Comparison of ENCODE assay signal across 11 mouse cellular contexts in genomic region chr13:40709321-40710061, GRCm38 (mm10). TPM values are rescaled to one million over a fixed set of nuclear protein-coding genes. Genes with fewer than 3 reads are reported as not detected.
A peak's percentile ranks its signal among the peaks of the same experiment; 100 is the strongest.
DNase-seq lines count a peak whose midpoint lies in the region; ATAC-seq lines count a peak whose summit lies in the region.
"Had no signal": no experiment of that assay in that cellular context is flagged by ENCODE, and none has a peak within 500 bp of the region (broad histone marks: within the 10 kb centered on the region; RNA-seq: fewer than 3 reads in every experiment).

No protein-coding gene starts in this region.

- H3K36me3 ChIP-seq in embryonic facial prominence, embryonic 11.5 days (replicated peaks; ENCODE audit: control insufficient read depth, insufficient read depth, low read depth, low read length) = no peaks in the 10 kb centered on the region
- H3K36me3 ChIP-seq in forebrain, embryonic 13.5 days (ENCODE audit: poor library complexity, severe bottlenecking) = no peaks in the 10 kb centered on the region
- no peaks in the 10 kb centered on the region for H3K36me3 ChIP-seq in limb, embryonic 12.5 days
- H3K36me3 ChIP-seq in neural tube, embryonic 12.5 days = no peaks in the 10 kb centered on the region

- H3K4me3 ChIP-seq in embryonic facial prominence, embryonic 11.5 days (ENCODE audit: low read depth, low read length) = no peak overlapping the region
- no peak overlapping the region for H3K4me3 ChIP-seq in forebrain, embryonic 13.5 days
- peak overlapping the region; percentile 21 for H3K4me3 ChIP-seq in limb, embryonic 12.5 days (replicated peaks)
- peak overlapping the region; percentile 15; the same call in 1 of the 2 replicates for H3K4me3 ChIP-seq in neural tube, embryonic 12.5 days

- H3K9ac ChIP-seq in embryonic facial prominence, embryonic 11.5 days (replicated peaks; ENCODE audit: low read length) = no peak overlapping the region
- no peak overlapping the region for H3K9ac ChIP-seq in forebrain, embryonic 13.5 days
- 0 out of 2 replicates have a peak overlapping the region, but pooled peaks have one; percentile 27 for H3K9ac ChIP-seq in limb, embryonic 12.5 days (replicated peaks)
- H3K9ac ChIP-seq in neural tube, embryonic 12.5 days = peak overlapping the region; percentile 33; the same call in 1 of the 2 replicates

- H3K4me1 ChIP-seq in embryonic facial prominence, embryonic 11.5 days (ENCODE audit: control insufficient read depth, insufficient read depth, low read length) = peaks cover 3% of the 10 kb centered on the region; the same call in 1 of the 2 replicates
- peaks cover 25% of the 10 kb centered on the region for H3K4me1 ChIP-seq in forebrain, embryonic 13.5 days
- peaks cover 39% of the 10 kb centered on the region for H3K4me1 ChIP-seq in limb, embryonic 12.5 days (replicated peaks)
- H3K4me1 ChIP-seq in neural tube, embryonic 12.5 days = peaks cover 41% of the 10 kb centered on the region

- peak overlapping the region; percentile 26 for H3K4me2 ChIP-seq in embryonic facial prominence, embryonic 11.5 days (ENCODE audit: low read depth, low read length)
- peak overlapping the region; percentile 42 for H3K4me2 ChIP-seq in forebrain, embryonic 13.5 days
- H3K4me2 ChIP-seq in limb, embryonic 12.5 days = peak overlapping the region; percentile 49
- H3K4me2 ChIP-seq in neural tube, embryonic 12.5 days (replicated peaks) = peak overlapping the region; percentile 50

- 1% methylated on average over 21 of the region's 21 CpGs for WGBS in embryonic facial prominence, embryonic 11.5 days
- under 1% methylated on average over 21 of the region's 21 CpGs for WGBS in forebrain, embryonic 13.5 days
- 1% methylated on average over 21 of the region's 21 CpGs for WGBS in limb, embryonic 12.5 days
- WGBS in neural tube, embryonic 12.5 days = 1% methylated on average over 21 of the region's 21 CpGs

- peaks cover 37% of the 10 kb centered on the region for H3K27me3 ChIP-seq in embryonic facial prominence, embryonic 11.5 days (ENCODE audit: control insufficient read depth, insufficient read depth, low read length)
- peaks cover 99% of the 10 kb centered on the region for H3K27me3 ChIP-seq in forebrain, embryonic 13.5 days
- H3K27me3 ChIP-seq in limb, embryonic 12.5 days = peaks cover 87% of the 10 kb centered on the region
- H3K27me3 ChIP-seq in neural tube, embryonic 12.5 days (replicated peaks) = peaks cover 86% of the 10 kb centered on the region

- ATAC-seq in embryonic facial prominence, embryonic 11.5 days (replicated peaks; ENCODE audit: insufficient number of reproducible peaks, low FRiP score, low TSS enrichment, low read depth) = no peak
- ATAC-seq in forebrain, embryonic 13.5 days = peak; percentile 44
- 0 out of 2 replicates have a peak, but pooled peaks have one; percentile 2 for ATAC-seq in limb, embryonic 12.5 days (ENCODE audit: insufficient number of reproducible peaks, insufficient read depth, low FRiP score, low TSS enrichment, low read depth)
- ATAC-seq in neural tube, embryonic 12.5 days (ENCODE audit: low FRiP score, low read depth) = no peak
- ATAC-seq: lung, postnatal 0 days had no signal

- no peak overlapping the region for H3K27ac ChIP-seq in embryonic facial prominence, embryonic 11.5 days (replicated peaks; ENCODE audit: low read depth, low read length)
- no peak overlapping the region for H3K27ac ChIP-seq in forebrain, embryonic 13.5 days
- no peak overlapping the region for H3K27ac ChIP-seq in limb, embryonic 12.5 days
- 0 out of 2 replicates have a peak overlapping the region, but pooled peaks have one; percentile 15 for H3K27ac ChIP-seq in neural tube, embryonic 12.5 days

- H3K9me3 ChIP-seq in embryonic facial prominence, embryonic 11.5 days (replicated peaks; ENCODE audit: control insufficient read depth, low read length) = no peaks in the 10 kb centered on the region
- no peaks in the 10 kb centered on the region for H3K9me3 ChIP-seq in forebrain, embryonic 13.5 days (replicated peaks)
- H3K9me3 ChIP-seq in limb, embryonic 12.5 days = no peaks in the 10 kb centered on the region
- no peaks in the 10 kb centered on the region for H3K9me3 ChIP-seq in neural tube, embryonic 12.5 days

- peak; percentile 18 for DNase-seq in embryonic facial prominence, embryonic 11.5 days (ENCODE audit: low spot score)
- DNase-seq in ovary, postnatal 36 days (ENCODE audit: low spot score) = no peak
- no peak for DNase-seq in frontal cortex, postnatal 10 days (ENCODE audit: low spot score in 2 of 2)
- DNase-seq in kidney, postnatal 14 days = no peak
- DNase-seq: adrenal gland, postnatal 14 days; cerebellum, adult 11 months; heart, adult 18-20 months had no signal

RNA-seq across cellular contexts. Expression of gene Tfap2a, which starts 28.7 kb away (rescaled TPM):
- 7.7 and 8.4 TPM in 2 replicates for polyA plus RNA-seq in embryonic facial prominence, embryonic 11.5 days (2014; fragmentation: Nextera tagmentation; extraction: Ambion mirVana)
- 0.46 and 0.73 TPM in 2 replicates for polyA plus RNA-seq in forebrain, embryonic 13.5 days (2015; fragmentation: Nextera tagmentation; extraction: Ambion mirVana)
- 10.1 and 11.3 TPM in 2 replicates for polyA plus RNA-seq in limb, embryonic 12.5 days (2016; fragmentation: Nextera tagmentation; extraction: Ambion mirVana)
- polyA plus RNA-seq in neural tube, embryonic 12.5 days (2016; fragmentation: Nextera tagmentation; extraction: Ambion mirVana) = 15.5 and 21.6 TPM in 2 replicates

Comparison
In these comparisons a context has a peak if more than half of its experiments do, and no peak if none do; other contexts are left out.
1. ATAC-seq: peak in forebrain, embryonic 13.5 days (single experiment) and limb, embryonic 12.5 days (single experiment); none in embryonic facial prominence, embryonic 11.5 days (single experiment) and neural tube, embryonic 12.5 days (single experiment).
2. H3K4me3 ChIP-seq: peak in limb, embryonic 12.5 days (single experiment) and neural tube, embryonic 12.5 days (single experiment); none in embryonic facial prominence, embryonic 11.5 days (single experiment) and forebrain, embryonic 13.5 days (single experiment).
3. H3K9ac ChIP-seq: peak in limb, embryonic 12.5 days (single experiment) and neural tube, embryonic 12.5 days (single experiment); none in embryonic facial prominence, embryonic 11.5 days (single experiment) and forebrain, embryonic 13.5 days (single experiment).
4. Peak in every context shown above with its lines, with median percentiles within 50 percentile points of each other: H3K4me2 ChIP-seq.